Mouse (Mus musculus) midbrain, embryonic 16.5 days (tissue): Measurements from ENCODE around the gene Creb3l2. TPM values are rescaled to one million over a fixed set of nuclear protein-coding genes. Genes with fewer than 3 reads are reported as not detected.

Experiments
- ATAC-seq: fragments of 200-750 bp; cut with Nextera tagmentation; 2 replicates; pipeline ENCODE4 v1.8.0; 2017; ENCODE audit warnings: moderate TSS enrichment
- H3K27ac ChIP-seq: fragments of 300-500 bp; sonication (generic); 2 replicates; pipeline ENCODE4 v1.5.1; 2014; ENCODE audit warnings: mild to moderate bottlenecking, low read length, mixed read lengths
- H3K27me3 ChIP-seq: fragments of 300-500 bp; sonication (generic); 2 replicates; pipeline ENCODE4 v1.6.1; 2014; ENCODE audit warnings: low read depth, low read length, mixed read lengths; ENCODE audit not compliant: control insufficient read depth, insufficient read depth
- H3K36me3 ChIP-seq: fragments of 300-500 bp; sonication (generic); 2 replicates; pipeline ENCODE4 v1.6.1; 2014; ENCODE audit warnings: mild to moderate bottlenecking, low read length, moderate library complexity, mixed read lengths; ENCODE audit not compliant: control insufficient read depth, insufficient read depth
- H3K4me1 ChIP-seq: fragments of 300-500 bp; sonication (generic); 2 replicates; pipeline ENCODE4 v1.6.1; 2014; ENCODE audit warnings: mild to moderate bottlenecking, low read length, mixed read lengths; ENCODE audit not compliant: control insufficient read depth, insufficient read depth
- H3K4me2 ChIP-seq: fragments of 300-500 bp; sonication (generic); 2 replicates; pipeline ENCODE4 v1.6.1; 2014; ENCODE audit warnings: mild to moderate bottlenecking, low read length, mixed read lengths
- H3K4me3 ChIP-seq: fragments of 300-500 bp; sonication (generic); 2 replicates; pipeline ENCODE4 v1.5.1; 2014; ENCODE audit warnings: low read depth, mild to moderate bottlenecking, low read length, moderate library complexity, mixed read lengths
- H3K9ac ChIP-seq: fragments of 300-500 bp; sonication (generic); 2 replicates; pipeline ENCODE4 v1.6.1; 2014; ENCODE audit warnings: low read depth, low read length, mixed read lengths
- H3K9me3 ChIP-seq: fragments of 300-500 bp; sonication (generic); replicated peaks from 2 replicates; pipeline ENCODE4 v1.6.1; 2014; ENCODE audit warnings: mild to moderate bottlenecking, low read length, mixed read lengths; ENCODE audit not compliant: control insufficient read depth, poor library complexity, severe bottlenecking
- WGBS: fragments of 180-500 bp; shearing (Covaris S2); extraction: QIAGEN DNeasy Blood & Tissue Kit; methylation state at CpG from one replicate; pipeline ENCODE4 v1.1.7; 2014; 5-methylcytosine and 5-hydroxymethylcytosine counted together
- polyA plus RNA-seq: library from polyadenylated mRNA; unstranded; fragments of >200 nt; fragmentation: Nextera tagmentation; extraction: Ambion mirVana; gene quantifications from 2 replicates; pipeline ENCODE4 v1.2.1, GENCODE M21; 2015

Gene Creb3l2
- polyA plus RNA-seq, 1 experiment from 2014 or later = 2.3 TPM

DNA sequence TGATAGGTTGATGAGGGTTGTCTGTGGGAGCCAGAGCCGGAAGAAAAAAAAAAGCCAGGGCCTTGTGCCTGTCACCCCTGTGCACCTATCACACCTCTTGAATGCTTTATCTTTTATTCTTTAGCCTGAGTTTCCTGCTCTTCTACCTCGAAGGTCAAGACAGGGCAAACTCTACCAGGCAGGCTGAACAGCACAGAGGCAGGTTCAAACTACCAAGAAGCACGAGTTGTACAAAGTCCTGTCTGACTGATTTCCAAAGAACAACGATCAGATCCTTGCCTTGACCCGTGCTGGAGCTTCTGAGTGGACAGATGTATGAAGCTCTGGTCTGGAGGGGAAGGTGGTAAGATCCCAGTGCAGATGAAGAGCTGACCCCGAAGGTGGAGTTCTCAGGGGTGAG, 20.8 kb downstream of the Creb3l2 start:
- ATAC-seq = no peak
- Histone ChIP-seq H3K9ac (no peak overlapping the region), H3K36me3 (no peaks in the 10 kb centered on the region), H3K4me3 (no peak overlapping the region), H3K9me3 (no peaks in the 10 kb centered on the region), H3K27me3 (no peaks in the 10 kb centered on the region), H3K27ac (no peak overlapping the region), H3K4me2 (no peak overlapping the region), H3K4me1 (no peaks in the 10 kb centered on the region)
- 90% methylated on average over 6 of the region's 6 CpGs for WGBS

DNA sequence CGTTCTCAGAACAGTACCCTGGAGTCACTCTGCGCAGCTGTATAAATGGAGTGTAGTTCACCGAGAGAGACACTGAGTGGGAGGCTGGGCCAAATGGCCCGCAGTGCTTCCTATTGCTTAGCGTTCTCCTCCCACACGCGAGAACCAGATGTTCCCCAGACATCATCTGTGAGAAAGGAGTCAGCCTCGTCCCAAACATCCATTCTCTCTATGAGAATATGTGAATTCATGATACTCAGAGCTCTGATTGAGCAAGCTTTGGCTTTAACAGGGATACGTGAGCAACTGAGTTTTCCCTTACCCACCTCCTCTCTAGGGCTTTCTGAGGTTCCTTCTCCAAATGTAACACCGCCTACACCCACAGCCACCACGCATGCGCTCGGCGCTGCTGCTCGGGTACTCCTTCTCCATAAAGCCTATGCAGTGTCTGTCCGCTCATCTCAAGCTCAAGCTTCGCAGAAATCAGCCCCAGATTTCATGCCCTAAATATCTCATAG, 22.5 kb downstream of the Creb3l2 start:
- no peaks in the 10 kb centered on the region for H3K27me3 ChIP-seq
- no peak overlapping the region for H3K9ac ChIP-seq
- H3K4me1 ChIP-seq = no peaks in the 10 kb centered on the region
- no peak overlapping the region for H3K4me2 ChIP-seq
- no peaks in the 10 kb centered on the region for H3K36me3 ChIP-seq
- H3K27ac ChIP-seq = no peak overlapping the region
- 87% methylated on average over 17 of the region's 17 CpGs for WGBS
- no peaks in the 10 kb centered on the region for H3K9me3 ChIP-seq
- ATAC-seq = no peak
- no peak overlapping the region for H3K4me3 ChIP-seq

DNA sequence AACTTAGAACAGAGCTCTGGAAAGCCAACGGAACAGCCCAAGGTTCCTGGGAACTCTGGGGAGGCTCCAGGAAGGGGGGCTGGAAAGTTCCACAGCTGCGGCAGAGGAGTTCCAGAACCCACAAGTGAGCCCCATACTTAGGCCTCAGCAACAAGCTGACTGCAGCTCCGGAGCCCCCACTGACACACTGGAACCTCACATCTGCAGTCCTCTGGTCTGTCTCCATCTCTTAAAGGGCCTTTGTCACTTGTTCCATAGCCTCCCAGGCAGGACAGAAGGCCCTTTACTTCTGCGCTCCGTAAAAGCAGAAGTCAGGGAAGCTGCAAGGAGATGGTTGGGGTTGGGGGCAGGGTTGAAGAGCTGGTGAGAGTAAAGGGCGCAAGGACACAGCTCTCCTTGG, 23.0 kb downstream of the Creb3l2 start:
- H3K4me3 ChIP-seq = no peak overlapping the region
- H3K4me2 ChIP-seq = no peak overlapping the region
- H3K27me3 ChIP-seq = no peaks in the 10 kb centered on the region
- ATAC-seq = no peak
- no peaks in the 10 kb centered on the region for H3K36me3 ChIP-seq
- no peak overlapping the region for H3K27ac ChIP-seq
- WGBS = 83% methylated on average over 6 of the region's 6 CpGs
- no peaks in the 10 kb centered on the region for H3K9me3 ChIP-seq
- H3K9ac ChIP-seq = no peak overlapping the region
- no peaks in the 10 kb centered on the region for H3K4me1 ChIP-seq

DNA sequence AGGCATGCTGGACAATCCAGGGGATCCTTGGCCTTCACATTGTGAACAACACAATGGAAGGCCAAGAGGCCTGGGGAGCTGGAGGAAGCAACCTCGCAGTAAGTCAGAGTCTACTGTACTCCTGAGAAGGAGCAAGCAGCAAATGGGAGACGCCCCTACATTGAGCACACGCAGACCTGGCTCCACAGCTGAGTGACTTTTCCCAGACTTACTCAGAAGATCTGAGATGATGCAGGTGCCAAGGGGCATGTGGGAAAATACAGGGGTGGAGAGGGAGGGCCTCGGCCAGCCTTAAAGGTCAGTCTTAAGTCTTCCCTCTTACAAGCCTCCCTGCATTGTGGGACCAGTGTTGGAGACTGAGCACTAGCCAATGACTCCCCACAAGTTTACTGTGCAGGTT, 25.2 kb downstream of the Creb3l2 start:
- WGBS = 69% methylated on average over 4 of the region's 4 CpGs
- H3K9me3 ChIP-seq = no peaks in the 10 kb centered on the region
- no peak for ATAC-seq
- H3K4me2 ChIP-seq = no peak overlapping the region
- H3K9ac ChIP-seq = no peak overlapping the region
- no peaks in the 10 kb centered on the region for H3K36me3 ChIP-seq
- H3K4me3 ChIP-seq = no peak overlapping the region
- no peaks in the 10 kb centered on the region for H3K27me3 ChIP-seq
- no peak overlapping the region for H3K27ac ChIP-seq
- no peaks in the 10 kb centered on the region for H3K4me1 ChIP-seq

DNA sequence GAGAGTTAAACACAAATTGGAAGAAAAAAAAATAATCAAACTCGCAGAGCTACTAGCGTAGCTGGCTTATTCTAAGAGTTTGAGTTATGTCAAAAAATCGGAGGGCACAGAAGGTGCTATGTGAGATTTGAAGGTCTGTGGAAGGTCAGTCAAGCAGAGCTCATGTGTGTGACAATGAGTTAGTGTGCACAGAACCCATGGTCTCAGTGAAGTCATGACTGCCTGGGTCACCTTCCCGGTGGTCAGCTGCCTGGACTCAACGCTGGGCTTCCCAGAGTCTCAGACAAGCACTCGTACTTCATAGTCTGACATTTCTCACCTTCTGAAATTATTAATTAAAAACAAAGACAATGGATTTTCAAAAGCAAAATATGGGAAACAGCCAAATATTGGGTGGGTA, 26.4 kb downstream of the Creb3l2 start:
- WGBS = 90% methylated on average over 6 of the region's 6 CpGs
- Histone ChIP-seq H3K36me3 (no peaks in the 10 kb centered on the region), H3K9ac (no peak overlapping the region), H3K4me2 (no peak overlapping the region), H3K4me1 (no peaks in the 10 kb centered on the region), H3K4me3 (no peak overlapping the region), H3K9me3 (no peaks in the 10 kb centered on the region), H3K27me3 (no peaks in the 10 kb centered on the region), H3K27ac (no peak overlapping the region)
- no peak for ATAC-seq

DNA sequence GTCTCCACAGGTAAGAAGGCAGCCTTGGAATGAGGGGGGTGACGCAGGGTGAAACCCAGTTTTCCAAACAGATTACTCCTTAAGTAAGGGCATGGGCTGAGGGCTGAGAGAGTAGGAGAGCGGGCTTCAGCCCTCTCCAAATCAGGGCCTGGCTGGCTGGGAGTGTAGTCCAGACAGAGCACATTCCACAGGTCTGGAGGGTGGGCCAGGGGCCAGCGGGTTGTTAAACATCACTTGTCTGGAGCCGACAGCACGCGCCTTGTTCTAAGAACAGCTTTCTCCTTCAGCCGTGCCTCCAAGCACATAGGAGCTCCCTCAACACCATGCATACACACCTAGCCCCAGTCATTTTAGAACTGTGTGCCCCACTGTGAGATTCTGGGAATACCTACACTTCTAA, 26.9 kb downstream of the Creb3l2 start:
- ATAC-seq = no peak
- Histone ChIP-seq H3K27me3 (no peaks in the 10 kb centered on the region), H3K27ac (no peak overlapping the region), H3K9ac (no peak overlapping the region), H3K4me3 (no peak overlapping the region), H3K4me2 (no peak overlapping the region), H3K4me1 (no peaks in the 10 kb centered on the region), H3K36me3 (no peaks in the 10 kb centered on the region), H3K9me3 (no peaks in the 10 kb centered on the region)
- 61% methylated on average over 7 of the region's 7 CpGs for WGBS

GRCm38 (mm10) chr6:37414576-37414975, 27.4 kb downstream of the Creb3l2 start:
- 95% methylated on average over 10 of the region's 10 CpGs for WGBS

DNA sequence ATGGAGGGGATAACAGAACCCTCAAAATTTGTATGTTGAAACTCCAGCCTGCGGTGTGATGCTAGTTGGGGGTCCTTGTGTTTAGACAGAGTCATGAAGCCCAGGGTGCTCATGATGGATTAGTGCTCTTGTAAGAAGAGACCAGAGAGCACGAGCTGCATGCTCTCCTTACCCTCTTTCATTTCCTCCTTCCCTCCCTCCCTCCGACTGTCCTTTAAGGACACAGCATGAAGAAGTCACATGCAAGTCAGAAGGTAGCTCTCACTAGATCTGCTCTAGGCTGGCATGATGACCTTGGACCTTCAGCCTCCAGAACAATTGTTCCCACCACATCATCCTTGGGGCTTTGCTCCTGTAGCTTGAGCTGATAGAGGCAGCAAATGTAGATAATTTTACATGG, 30.2 kb downstream of the Creb3l2 start:
- Histone ChIP-seq H3K4me2 (no peak overlapping the region), H3K27ac (no peak overlapping the region), H3K36me3 (no peaks in the 10 kb centered on the region), H3K27me3 (no peaks in the 10 kb centered on the region), H3K9ac (no peak overlapping the region), H3K4me3 (no peak overlapping the region), H3K9me3 (no peaks in the 10 kb centered on the region), H3K4me1 (no peaks in the 10 kb centered on the region)
- WGBS = 81% methylated on average over 3 of the region's 3 CpGs
- ATAC-seq = no peak

More at GRCm38 (mm10) chr6:37414576-37414975, 27.4 kb downstream of the Creb3l2 start:
- Histone ChIP-seq H3K4me3 (no peak overlapping the region), H3K36me3 (no peaks in the 10 kb centered on the region), H3K4me2 (no peak overlapping the region), H3K9me3 (no peaks in the 10 kb centered on the region), H3K27ac (no peak overlapping the region), H3K27me3 (no peaks in the 10 kb centered on the region), H3K9ac (no peak overlapping the region), H3K4me1 (no peaks in the 10 kb centered on the region)
- ATAC-seq = no peak

DNA sequence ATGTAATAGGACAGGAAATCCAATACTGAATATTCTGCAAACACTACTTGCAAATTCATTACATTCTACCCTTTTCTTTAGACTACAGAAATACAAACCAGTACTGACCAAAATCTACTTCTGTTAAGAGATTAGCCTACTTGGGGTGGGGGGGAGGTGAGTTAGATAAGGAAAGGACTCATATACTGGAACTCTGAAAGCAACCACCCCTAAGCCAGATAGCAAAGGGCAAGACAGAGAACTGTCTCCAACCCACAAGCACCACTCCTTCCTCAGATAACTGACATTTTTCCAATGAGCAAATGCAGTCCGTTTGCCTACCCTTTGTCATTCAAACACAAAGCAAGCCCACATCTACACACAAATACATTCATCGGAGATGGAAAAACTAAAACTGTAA, 32.1 kb downstream of the Creb3l2 start:
- no peaks in the 10 kb centered on the region for H3K27me3 ChIP-seq
- H3K4me3 ChIP-seq = no peak overlapping the region
- 82% methylated on average over 2 of the region's 2 CpGs for WGBS
- no peaks in the 10 kb centered on the region for H3K9me3 ChIP-seq
- no peak for ATAC-seq
- H3K4me2 ChIP-seq = no peak overlapping the region
- no peaks in the 10 kb centered on the region for H3K36me3 ChIP-seq
- H3K27ac ChIP-seq = no peak overlapping the region
- H3K9ac ChIP-seq = no peak overlapping the region
- H3K4me1 ChIP-seq = no peaks in the 10 kb centered on the region

GRCm38 (mm10) chr6:37407876-37408275, 34.1 kb downstream of the Creb3l2 start:
- 98% methylated on average over 3 of the region's 3 CpGs for WGBS
- H3K27me3 ChIP-seq = no peaks in the 10 kb centered on the region
- ATAC-seq = no peak

More at GRCm38 (mm10) chr6:37407876-37408275, 34.1 kb downstream of the Creb3l2 start:
- H3K4me3 ChIP-seq = no peak overlapping the region
- no peaks in the 10 kb centered on the region for H3K4me1 ChIP-seq
- H3K36me3 ChIP-seq = no peaks in the 10 kb centered on the region
- H3K9ac ChIP-seq = no peak overlapping the region
- no peak overlapping the region for H3K27ac ChIP-seq
- H3K4me2 ChIP-seq = no peak overlapping the region
- no peaks in the 10 kb centered on the region for H3K9me3 ChIP-seq
